Mouse (Mus musculus): Measurements from ENCODE around the gene Atoh8. TPM values are rescaled to one million over a fixed set of nuclear protein-coding genes. Genes with fewer than 3 reads are reported as not detected.

Gene Atoh8
- polyA plus RNA-seq, 1 experiment from 2014 or later = 18.9 TPM

GRCm38 (mm10) chr6:72179562-72180502, 55.5 kb downstream of the Atoh8 start:
- 0 out of 2 replicates have a peak, but pooled peaks cover 8% of the 10 kb centered on the region for H3K4me1 ChIP-seq
- no peaks in the 10 kb centered on the region for H3K36me3 ChIP-seq
- H3K9me3 ChIP-seq (replicated peaks) = no peaks in the 10 kb centered on the region
- no peak overlapping the region for H3K4me2 ChIP-seq
- 79% methylated on average over 12 of the region's 12 CpGs for WGBS
- H3K27ac ChIP-seq = no peak overlapping the region
- no peak overlapping the region for H3K4me3 ChIP-seq (replicated peaks)
- no peak overlapping the region for H3K9ac ChIP-seq
- ATAC-seq (replicated peaks; ENCODE audit: low FRiP score) = no peak
- no peaks in the 10 kb centered on the region for H3K27me3 ChIP-seq

- H3K4me3 ChIP-seq (replicated peaks) = no peak overlapping the region
- H3K27me3 ChIP-seq = no peaks in the 10 kb centered on the region
- WGBS = 90% methylated on average over 3 of the region's 3 CpGs
- ATAC-seq (replicated peaks; ENCODE audit: low FRiP score) = no peak
- no peaks in the 10 kb centered on the region for H3K9me3 ChIP-seq (replicated peaks)
- H3K27ac ChIP-seq = no peak overlapping the region
- H3K4me1 ChIP-seq = 0 out of 2 replicates have a peak, but pooled peaks cover 8% of the 10 kb centered on the region
- H3K4me2 ChIP-seq = no peak overlapping the region
- no peaks in the 10 kb centered on the region for H3K36me3 ChIP-seq
- no peak overlapping the region for H3K9ac ChIP-seq
Observed at GRCm38 (mm10) chr6:72179006-72179405, 56.4 kb downstream of the Atoh8 start.

GRCm38 (mm10) chr6:72177417-72177816, 58.0 kb downstream of the Atoh8 start:
- H3K9me3 ChIP-seq (replicated peaks) = no peaks in the 10 kb centered on the region
- H3K27ac ChIP-seq = no peak overlapping the region
- no peak overlapping the region for H3K9ac ChIP-seq
- 62% methylated on average over 3 of the region's 3 CpGs for WGBS
- no peaks in the 10 kb centered on the region for H3K27me3 ChIP-seq
- H3K4me2 ChIP-seq = no peak overlapping the region
- H3K4me3 ChIP-seq (replicated peaks) = no peak overlapping the region
- ATAC-seq (replicated peaks; ENCODE audit: low FRiP score) = no peak
- H3K36me3 ChIP-seq = no peaks in the 10 kb centered on the region
- H3K4me1 ChIP-seq = 0 out of 2 replicates have a peak, but pooled peaks cover 8% of the 10 kb centered on the region

- Histone ChIP-seq H3K4me2 (no peak overlapping the region), H3K4me1 (0 out of 2 replicates have a peak, but pooled peaks cover 8% of the 10 kb centered on the region), H3K36me3 (no peaks in the 10 kb centered on the region), H3K27ac (no peak overlapping the region), H3K4me3 (replicated peaks) (no peak overlapping the region), H3K27me3 (no peaks in the 10 kb centered on the region), H3K9ac (no peak overlapping the region), H3K9me3 (replicated peaks) (no peaks in the 10 kb centered on the region)
- no peak for ATAC-seq (replicated peaks; ENCODE audit: low FRiP score)
- 51% methylated on average over 5 of the region's 5 CpGs for WGBS
Observed at GRCm38 (mm10) chr6:72176004-72176403, 59.4 kb downstream of the Atoh8 start.

- no peak for ATAC-seq (replicated peaks; ENCODE audit: low FRiP score)
- no peaks in the 10 kb centered on the region for H3K36me3 ChIP-seq
- H3K9ac ChIP-seq = no peak overlapping the region
- no peak overlapping the region for H3K4me2 ChIP-seq
- WGBS = 55% methylated on average over 3 of the region's 3 CpGs
- H3K4me1 ChIP-seq = 0 out of 2 replicates have a peak, but pooled peaks cover 5% of the 10 kb centered on the region
- H3K4me3 ChIP-seq (replicated peaks) = no peak overlapping the region
- H3K27me3 ChIP-seq = no peaks in the 10 kb centered on the region
- H3K9me3 ChIP-seq (replicated peaks) = no peaks in the 10 kb centered on the region
- no peak overlapping the region for H3K27ac ChIP-seq
Observed at GRCm38 (mm10) chr6:72175419-72175818, 60.0 kb downstream of the Atoh8 start.

GRCm38 (mm10) chr6:72173350-72173749, 62.0 kb downstream of the Atoh8 start:
- 0 out of 2 replicates have a peak, but pooled peaks cover 5% of the 10 kb centered on the region for H3K4me1 ChIP-seq
- H3K27me3 ChIP-seq = no peaks in the 10 kb centered on the region
- ATAC-seq (replicated peaks; ENCODE audit: low FRiP score) = no peak
- H3K4me2 ChIP-seq = no peak overlapping the region
- H3K4me3 ChIP-seq (replicated peaks) = no peak overlapping the region
- H3K9ac ChIP-seq = no peak overlapping the region
- H3K9me3 ChIP-seq (replicated peaks) = no peaks in the 10 kb centered on the region
- WGBS = 100% methylated on average over 1 of the region's 1 CpGs
- H3K36me3 ChIP-seq = no peaks in the 10 kb centered on the region
- no peak overlapping the region for H3K27ac ChIP-seq

GRCm38 (mm10) chr6:72171391-72171790, 64.0 kb downstream of the Atoh8 start:
- no peaks in the 10 kb centered on the region for H3K36me3 ChIP-seq

GRCm38 (mm10) chr6:72165907-72166306, 69.5 kb downstream of the Atoh8 start:
- H3K9me3 ChIP-seq (replicated peaks) = no peaks in the 10 kb centered on the region
- H3K4me3 ChIP-seq (replicated peaks) = no peak overlapping the region
- no peak for ATAC-seq (replicated peaks; ENCODE audit: low FRiP score)
- H3K27me3 ChIP-seq = no peaks in the 10 kb centered on the region
- 49% methylated on average over 2 of the region's 2 CpGs for WGBS
- H3K27ac ChIP-seq = no peak overlapping the region
- no peak overlapping the region for H3K9ac ChIP-seq
- H3K36me3 ChIP-seq = no peaks in the 10 kb centered on the region
- H3K4me1 ChIP-seq = peaks cover 16% of the 10 kb centered on the region
- H3K4me2 ChIP-seq = no peak overlapping the region

More at GRCm38 (mm10) chr6:72171391-72171790, 64.0 kb downstream of the Atoh8 start:
- H3K9ac ChIP-seq = no peak overlapping the region
- H3K4me2 ChIP-seq = no peak overlapping the region
- no peak for ATAC-seq (replicated peaks; ENCODE audit: low FRiP score)
- no peaks in the 10 kb centered on the region for H3K27me3 ChIP-seq
- H3K27ac ChIP-seq = no peak overlapping the region
- H3K4me1 ChIP-seq = 0 out of 2 replicates have a peak, but pooled peaks cover 5% of the 10 kb centered on the region
- 79% methylated on average over 3 of the region's 3 CpGs for WGBS
- H3K4me3 ChIP-seq (replicated peaks) = no peak overlapping the region
- H3K9me3 ChIP-seq (replicated peaks) = no peaks in the 10 kb centered on the region

GRCm38 (mm10) chr6:72164321-72165275, 70.8 kb downstream of the Atoh8 start:
- Histone ChIP-seq H3K9ac (no peak overlapping the region), H3K4me3 (replicated peaks) (no peak overlapping the region), H3K36me3 (no peaks in the 10 kb centered on the region), H3K9me3 (replicated peaks) (no peaks in the 10 kb centered on the region), H3K27ac (peak overlapping the region; percentile 15), H3K27me3 (no peaks in the 10 kb centered on the region), H3K4me1 (peaks cover 16% of the 10 kb centered on the region), H3K4me2 (no peak overlapping the region)
- 16% methylated on average over 20 of the region's 20 CpGs for WGBS
- peak; percentile 82 for ATAC-seq (replicated peaks; ENCODE audit: low FRiP score)

- 12% methylated on average over 19 of the region's 19 CpGs for WGBS
- Histone ChIP-seq H3K9ac (no peak overlapping the region), H3K27ac (peak overlapping the region; percentile 41), H3K4me1 (peaks cover 16% of the 10 kb centered on the region), H3K4me3 (replicated peaks) (no peak overlapping the region), H3K27me3 (no peaks in the 10 kb centered on the region), H3K9me3 (replicated peaks) (no peaks in the 10 kb centered on the region), H3K36me3 (no peaks in the 10 kb centered on the region), H3K4me2 (peak overlapping the region; percentile 38)
- ATAC-seq (replicated peaks; ENCODE audit: low FRiP score) = 0 out of 2 replicates have a peak, but pooled peaks have one; percentile 27
Observed at GRCm38 (mm10) chr6:72162155-72162890, 73.1 kb downstream of the Atoh8 start.

GRCm38 (mm10) chr6:72161751-72162150, 73.6 kb downstream of the Atoh8 start:
- Histone ChIP-seq H3K4me2 (peak overlapping the region; percentile 38; the same call in 1 of the 2 replicates), H3K9me3 (replicated peaks) (no peaks in the 10 kb centered on the region), H3K4me1 (peaks cover 16% of the 10 kb centered on the region), H3K9ac (no peak overlapping the region), H3K27me3 (no peaks in the 10 kb centered on the region), H3K4me3 (replicated peaks) (no peak overlapping the region), H3K36me3 (no peaks in the 10 kb centered on the region), H3K27ac (0 out of 2 replicates have a peak overlapping the region, but pooled peaks have one; percentile 41)
- no peak for ATAC-seq (replicated peaks; ENCODE audit: low FRiP score)
- WGBS = 49% methylated on average over 5 of the region's 5 CpGs
